Mouse (Mus musculus) mouse trophoblast stem cell (cell line): ENCODE data around the gene Gm14391.
"Not testable (repeated sequence)": the region's sequence is repeated elsewhere in the genome, so short reads cannot be mapped to it uniquely, and the experiment has no call there.

Experiments
- in situ Hi-C, 2 experiments: fragments of 300-500 bp; cut with MseI, MboI; formaldehyde crosslinking; loops; 2 replicates in 1 of 2; 3 replicates in 1 of 2; pipeline ENCODE4 v1.15.1; 2025

The Gm14391 gene

GRCm38 (mm10) chr2:175206732-175207131 is at the start of gene Gm14391:
Gm14391 (minus strand) TSS chr2:175206917.
- in situ Hi-C loops, result not testable (repeated sequence)

GRCm38 (mm10) chr2:175179008-175179407 is 27.7 kb downstream of the Gm14391 start:
- in situ Hi-C loops, result not testable (repeated sequence)

DNA sequence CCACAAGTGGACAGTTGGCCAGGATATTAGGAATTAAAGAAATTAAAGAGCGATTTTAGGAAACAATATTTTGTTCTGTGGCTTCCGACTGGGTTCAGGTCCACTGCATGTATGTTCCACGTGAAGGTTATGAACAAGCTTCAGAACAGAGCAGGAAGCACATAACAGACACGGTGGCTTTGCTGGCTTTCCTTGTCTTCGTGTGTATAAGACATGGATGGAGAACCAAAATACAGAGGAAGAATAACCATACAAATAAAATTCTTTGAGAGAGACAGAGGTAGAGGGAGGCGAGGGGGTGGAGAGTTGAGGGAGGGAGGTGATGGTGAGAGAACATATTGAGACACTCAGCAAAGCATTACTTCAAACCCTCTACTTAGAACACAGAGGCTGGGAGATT is 30.4 kb downstream of the Gm14391 start:
- in situ Hi-C loops, result no loop called here

- in situ Hi-C loops, result not testable (repeated sequence)
These were observed 31.1 kb downstream of the Gm14391 start, which contains the start of gene Gm14443 for GRCm38 (mm10) chr2:175175401-175176180. Gm14443 (minus strand) TSS chr2:175175871.

GRCm38 (mm10) chr2:175174058-175174457 is 32.7 kb downstream of the Gm14391 start:
- in situ Hi-C loops, result not testable (repeated sequence)

DNA sequence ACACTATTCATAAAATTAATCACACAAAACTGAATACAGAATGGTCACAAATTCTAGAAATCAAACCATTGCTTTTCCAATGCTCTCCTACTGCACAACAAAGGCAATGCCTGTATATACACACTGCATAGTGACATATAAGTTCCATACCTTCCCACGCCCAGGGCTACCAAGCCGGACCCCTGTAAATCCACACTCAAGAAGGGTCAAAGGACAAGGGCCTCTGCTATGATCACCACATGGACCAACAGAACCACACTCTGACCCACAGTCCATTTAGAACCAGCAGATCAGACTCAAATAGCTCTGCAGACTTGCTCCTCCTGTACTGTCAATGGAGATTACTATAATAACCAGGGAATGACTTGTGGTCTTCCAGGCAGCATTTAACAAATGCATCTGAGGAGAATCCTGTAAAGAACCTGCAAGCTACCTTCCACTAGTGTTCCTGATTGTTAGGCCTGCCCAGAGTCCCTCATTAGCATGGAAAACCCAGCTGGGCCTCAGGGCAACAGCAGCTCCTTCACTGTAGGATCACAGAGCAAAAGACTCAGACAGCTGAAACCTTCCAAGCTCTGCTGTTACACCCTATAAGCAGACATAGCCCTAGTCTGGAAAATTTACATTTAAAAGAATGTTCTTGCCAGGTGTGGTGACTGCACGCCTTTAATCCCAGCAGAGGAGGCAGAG is 33.7 kb downstream of the Gm14391 start:
- in situ Hi-C loops, result not testable (repeated sequence)

DNA sequence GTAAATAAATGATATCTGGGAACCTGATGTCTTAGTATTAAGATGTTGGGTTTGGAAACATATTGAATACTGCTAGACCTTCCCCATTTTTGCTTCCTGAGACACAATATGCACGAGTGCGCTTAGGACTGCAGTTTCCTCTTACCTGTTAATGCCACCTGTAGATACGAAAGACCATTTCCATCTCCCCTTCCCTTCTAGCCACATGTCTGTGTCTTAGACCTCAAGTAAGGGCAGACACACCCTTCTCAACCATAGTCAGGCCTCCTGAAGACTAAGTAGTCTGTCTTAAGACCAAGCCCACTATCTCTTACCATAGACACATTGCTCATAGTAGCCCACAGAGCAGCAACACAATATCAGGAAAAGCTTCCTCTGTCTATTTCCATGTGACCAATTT is 34.6 kb downstream of the Gm14391 start:
- in situ Hi-C loops, result no loop called here

GRCm38 (mm10) chr2:175166870-175167269 is 39.8 kb downstream of the Gm14391 start:
- in situ Hi-C loops, result not testable (repeated sequence)

GRCm38 (mm10) chr2:175165110-175165509 is 41.6 kb downstream of the Gm14391 start:
- in situ Hi-C loops, result not testable (repeated sequence)

DNA sequence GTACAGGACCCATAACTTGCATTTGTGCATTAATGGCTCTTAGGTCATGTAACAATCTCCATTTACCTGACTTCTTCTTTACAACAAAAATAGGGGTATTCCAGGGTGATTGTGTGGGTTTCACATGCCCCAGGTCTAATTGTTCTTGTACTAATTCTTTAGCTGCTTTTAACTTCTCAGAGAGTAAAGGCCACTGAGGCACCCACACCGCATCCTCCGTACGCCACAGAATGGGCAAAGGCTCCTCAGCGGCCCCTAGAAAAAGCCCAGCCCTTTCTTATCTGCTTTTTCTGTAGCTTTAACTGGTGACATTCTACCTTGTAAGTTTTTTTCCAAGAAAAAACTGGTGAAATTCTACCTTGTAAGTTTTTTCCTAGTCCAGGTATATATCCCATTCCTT is 45.3 kb downstream of the Gm14391 start:
- in situ Hi-C loops, result not testable (repeated sequence)

- in situ Hi-C loops, result no loop called here
These were observed 48.1 kb downstream of the Gm14391 start for GRCm38 (mm10) chr2:175158642-175159041.

GRCm38 (mm10) chr2:175156696-175157095 is 50.0 kb downstream of the Gm14391 start:
- in situ Hi-C loops, result no loop called here

DNA sequence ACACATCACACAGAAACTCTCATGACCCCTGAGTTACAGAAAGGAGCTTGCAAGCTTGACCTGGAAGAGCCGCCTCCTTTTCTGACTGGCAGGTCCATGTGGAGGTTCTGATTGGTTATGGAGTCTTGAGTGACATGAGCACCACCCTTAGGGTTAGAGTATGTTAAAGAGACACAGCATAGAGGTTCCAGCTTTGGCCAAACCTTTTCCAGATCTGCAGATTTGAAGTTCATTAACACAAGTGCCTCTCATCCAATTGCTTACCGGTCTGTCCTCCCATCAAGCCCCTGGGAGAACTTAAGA is 64.8 kb downstream of the Gm14391 start, which contains the start of gene Gm14399:
TSS of gene Gm14399 (minus strand) at position 20 of the 303 bp plus-strand sequence.
- in situ Hi-C loops, result not testable (repeated sequence)

DNA sequence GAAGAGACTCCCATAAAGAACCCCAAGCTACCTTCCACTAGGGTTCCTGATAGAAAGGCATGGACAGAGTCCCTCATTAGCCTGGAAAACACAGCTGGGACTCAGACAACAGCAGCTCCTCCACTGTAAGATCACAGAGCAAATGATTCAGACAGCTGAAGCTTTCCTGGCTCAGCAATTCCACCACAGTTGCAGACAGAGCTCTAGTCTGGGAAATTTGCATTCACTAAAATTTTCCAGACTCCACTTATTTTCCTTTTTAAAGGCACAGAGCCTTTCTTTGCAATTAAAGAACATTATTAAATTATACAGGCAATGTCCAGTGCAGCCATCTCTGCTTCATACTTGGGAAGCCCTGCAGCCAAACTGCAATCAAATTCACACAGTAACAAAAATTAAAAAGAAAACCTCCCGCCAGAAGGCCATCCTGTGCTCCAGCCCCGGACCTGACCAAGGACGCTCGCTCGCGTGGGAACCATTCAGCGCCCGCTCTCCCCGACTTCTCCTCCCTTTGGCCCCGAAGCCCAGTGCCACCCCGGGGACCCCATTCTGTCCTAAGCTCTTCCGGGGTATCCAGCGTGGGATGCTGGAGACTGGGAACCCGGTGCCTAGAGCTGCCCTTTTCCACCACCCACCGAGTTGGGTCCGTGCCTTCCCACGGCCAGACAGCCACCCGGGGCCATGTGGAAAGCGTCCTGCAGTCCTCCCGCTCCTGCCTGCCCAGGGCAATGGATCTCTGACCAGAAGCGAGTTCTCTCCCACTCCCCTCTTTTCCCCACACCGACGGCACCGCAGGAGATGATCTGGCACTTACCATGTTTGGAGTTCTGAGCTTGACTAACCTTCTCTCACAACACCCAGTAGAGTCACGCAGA is 65.4 kb downstream of the Gm14391 start:
- in situ Hi-C loops, result not testable (repeated sequence)
